Mouse (Mus musculus): Measurements from ENCODE around the gene Brsk2. TPM values are rescaled to one million over a fixed set of nuclear protein-coding genes. Genes with fewer than 3 reads are reported as not detected.

Gene Brsk2
- polyA plus RNA-seq, 1 experiment from 2014 or later, result 18.6 TPM

- Histone ChIP-seq H3K4me3 (no peak overlapping the region), H3K27me3 (peaks cover 8% of the 10 kb centered on the region; the same call in 1 of the 2 replicates), H3K27ac (no peak overlapping the region), H3K4me1 (peaks cover 29% of the 10 kb centered on the region), H3K9me3 (replicated peaks) (no peaks in the 10 kb centered on the region), H3K4me2 (replicated peaks) (no peak overlapping the region), H3K36me3 (no peaks in the 10 kb centered on the region), H3K9ac (no peak overlapping the region)
- WGBS, result 80% methylated on average over 5 of the region's 5 CpGs
- no peak for ATAC-seq (ENCODE audit: low FRiP score)
Observed at GRCm38 (mm10) chr7:141943444-141943843, 6.1 kb upstream of the Brsk2 start.

GRCm38 (mm10) chr7:141945927-141946326 is 3.6 kb upstream of the Brsk2 start:
- peak; percentile 33; the same call in 1 of the 2 replicates for ATAC-seq (ENCODE audit: low FRiP score)
- H3K4me1 ChIP-seq, result peaks cover 38% of the 10 kb centered on the region
- H3K36me3 ChIP-seq, result no peaks in the 10 kb centered on the region
- H3K4me3 ChIP-seq, result no peak overlapping the region
- no peaks in the 10 kb centered on the region for H3K9me3 ChIP-seq (replicated peaks)
- H3K9ac ChIP-seq, result peak overlapping the region; percentile 39; the same call in 1 of the 2 replicates
- WGBS, result 19% methylated on average over 7 of the region's 7 CpGs
- peak overlapping the region; percentile 31 for H3K4me2 ChIP-seq (replicated peaks)
- peak overlapping the region; percentile 70 for H3K27ac ChIP-seq
- peaks cover 17% of the 10 kb centered on the region for H3K27me3 ChIP-seq

- Histone ChIP-seq H3K4me2 (replicated peaks) (no peak overlapping the region), H3K27me3 (peaks cover 27% of the 10 kb centered on the region), H3K9me3 (replicated peaks) (no peaks in the 10 kb centered on the region), H3K4me1 (peaks cover 52% of the 10 kb centered on the region), H3K9ac (no peak overlapping the region), H3K27ac (no peak overlapping the region), H3K36me3 (peaks cover 5% of the 10 kb centered on the region; the same call in 1 of the 2 replicates), H3K4me3 (no peak overlapping the region)
- no peak for ATAC-seq (ENCODE audit: low FRiP score)
Observed at GRCm38 (mm10) chr7:141947512-141947911, 2.0 kb upstream of the Brsk2 start.

GRCm38 (mm10) chr7:141948045-141948444 is 1.5 kb upstream of the Brsk2 start:
- no peak for ATAC-seq (ENCODE audit: low FRiP score)
- H3K4me3 ChIP-seq, result 0 out of 2 replicates have a peak overlapping the region, but pooled peaks have one; percentile 90
- no peaks in the 10 kb centered on the region for H3K9me3 ChIP-seq (replicated peaks)
- peak overlapping the region; percentile 71 for H3K4me2 ChIP-seq (replicated peaks)
- H3K27me3 ChIP-seq, result peaks cover 27% of the 10 kb centered on the region
- H3K9ac ChIP-seq, result no peak overlapping the region; the same call in 1 of the 2 replicates
- H3K36me3 ChIP-seq, result peaks cover 6% of the 10 kb centered on the region; the same call in 1 of the 2 replicates
- H3K4me1 ChIP-seq, result peaks cover 57% of the 10 kb centered on the region
- WGBS, result 88% methylated on average over 1 of the region's 1 CpGs
- no peak overlapping the region for H3K27ac ChIP-seq

GRCm38 (mm10) chr7:141949799-141950103 is 200 bp downstream of the Brsk2 start:
- Histone ChIP-seq H3K9ac (peak overlapping the region; percentile 99), H3K9me3 (replicated peaks) (no peaks in the 10 kb centered on the region), H3K36me3 (peaks cover 6% of the 10 kb centered on the region; the same call in 1 of the 2 replicates), H3K4me2 (replicated peaks) (peak overlapping the region; percentile 71), H3K4me3 (peak overlapping the region; percentile 90), H3K4me1 (peaks cover 69% of the 10 kb centered on the region), H3K27me3 (peaks cover 27% of the 10 kb centered on the region), H3K27ac (peak overlapping the region; percentile 99)
- ATAC-seq (ENCODE audit: low FRiP score), result peak; percentile 42
- 0% methylated on average over 29 of the region's 54 CpGs for WGBS

- H3K9me3 ChIP-seq (replicated peaks), result no peaks in the 10 kb centered on the region
- ATAC-seq (ENCODE audit: low FRiP score), result peak; percentile 59
- H3K27me3 ChIP-seq, result peaks cover 27% of the 10 kb centered on the region
- H3K4me3 ChIP-seq, result peak overlapping the region; percentile 90
- H3K36me3 ChIP-seq, result peaks cover 6% of the 10 kb centered on the region; the same call in 1 of the 2 replicates
- under 1% methylated on average over 73 of the region's 84 CpGs for WGBS
- H3K4me2 ChIP-seq (replicated peaks), result peak overlapping the region; percentile 71
- peaks cover 75% of the 10 kb centered on the region for H3K4me1 ChIP-seq
- H3K9ac ChIP-seq, result peak overlapping the region; percentile 99
- H3K27ac ChIP-seq, result peak overlapping the region; percentile 99
Observed at GRCm38 (mm10) chr7:141950104-141951013, 808 bp downstream of the Brsk2 start.

GRCm38 (mm10) chr7:141951821-141952220 is 2.3 kb downstream of the Brsk2 start:
- Histone ChIP-seq H3K27ac (no peak overlapping the region), H3K4me1 (peaks cover 79% of the 10 kb centered on the region), H3K9ac (peak overlapping the region; percentile 99), H3K36me3 (peaks cover 6% of the 10 kb centered on the region; the same call in 1 of the 2 replicates), H3K4me3 (peak overlapping the region; percentile 90), H3K9me3 (replicated peaks) (no peaks in the 10 kb centered on the region), H3K27me3 (peaks cover 27% of the 10 kb centered on the region), H3K4me2 (replicated peaks) (peak overlapping the region; percentile 71)
- 93% methylated on average over 4 of the region's 4 CpGs for WGBS
- ATAC-seq (ENCODE audit: low FRiP score), result no peak

GRCm38 (mm10) chr7:141952920-141953319 is 3.4 kb downstream of the Brsk2 start:
- Histone ChIP-seq H3K9ac (no peak overlapping the region), H3K36me3 (peaks cover 6% of the 10 kb centered on the region; the same call in 1 of the 2 replicates), H3K27me3 (peaks cover 23% of the 10 kb centered on the region), H3K4me1 (peaks cover 82% of the 10 kb centered on the region), H3K4me3 (no peak overlapping the region), H3K27ac (no peak overlapping the region), H3K4me2 (replicated peaks) (no peak overlapping the region), H3K9me3 (replicated peaks) (no peaks in the 10 kb centered on the region)
- WGBS, result 80% methylated on average over 4 of the region's 4 CpGs
- ATAC-seq (ENCODE audit: low FRiP score), result no peak

- Histone ChIP-seq H3K9ac (no peak overlapping the region), H3K4me1 (peaks cover 80% of the 10 kb centered on the region), H3K4me2 (replicated peaks) (0 out of 2 replicates have a peak overlapping the region, but pooled peaks have one; percentile 6), H3K4me3 (no peak overlapping the region), H3K27me3 (peaks cover 19% of the 10 kb centered on the region), H3K27ac (0 out of 2 replicates have a peak overlapping the region, but pooled peaks have one; percentile 17), H3K9me3 (replicated peaks) (no peaks in the 10 kb centered on the region), H3K36me3 (peaks cover 6% of the 10 kb centered on the region; the same call in 1 of the 2 replicates)
- WGBS, result 84% methylated on average over 6 of the region's 6 CpGs
- no peak for ATAC-seq (ENCODE audit: low FRiP score)
Observed at GRCm38 (mm10) chr7:141953616-141954015, 4.1 kb downstream of the Brsk2 start.

- Histone ChIP-seq H3K4me3 (no peak overlapping the region), H3K4me1 (peaks cover 92% of the 10 kb centered on the region), H3K4me2 (replicated peaks) (no peak overlapping the region; the same call in 1 of the 2 replicates), H3K27ac (peak overlapping the region; percentile 30; the same call in 1 of the 2 replicates), H3K9ac (no peak overlapping the region), H3K27me3 (peaks cover 11% of the 10 kb centered on the region), H3K36me3 (peaks cover 6% of the 10 kb centered on the region; the same call in 1 of the 2 replicates), H3K9me3 (replicated peaks) (no peaks in the 10 kb centered on the region)
- WGBS, result 71% methylated on average over 5 of the region's 5 CpGs
- no peak for ATAC-seq (ENCODE audit: low FRiP score)
Observed at GRCm38 (mm10) chr7:141955565-141956173, 6.1 kb downstream of the Brsk2 start.

GRCm38 (mm10) chr7:141956174-141956566 is 6.6 kb downstream of the Brsk2 start:
- ATAC-seq (ENCODE audit: low FRiP score), result no peak
- Histone ChIP-seq H3K36me3 (peaks cover 6% of the 10 kb centered on the region; the same call in 1 of the 2 replicates), H3K9me3 (replicated peaks) (no peaks in the 10 kb centered on the region), H3K4me2 (replicated peaks) (no peak overlapping the region), H3K4me3 (no peak overlapping the region), H3K9ac (no peak overlapping the region), H3K27me3 (peaks cover 8% of the 10 kb centered on the region), H3K27ac (0 out of 2 replicates have a peak overlapping the region, but pooled peaks have one; percentile 2), H3K4me1 (peaks cover 95% of the 10 kb centered on the region)
- 70% methylated on average over 8 of the region's 8 CpGs for WGBS

GRCm38 (mm10) chr7:141957524-141958051 is 8.0 kb downstream of the Brsk2 start:
- Histone ChIP-seq H3K4me3 (no peak overlapping the region), H3K36me3 (no peaks in the 10 kb centered on the region), H3K4me1 (peaks cover 96% of the 10 kb centered on the region), H3K9ac (no peak overlapping the region), H3K4me2 (replicated peaks) (no peak overlapping the region), H3K9me3 (replicated peaks) (no peaks in the 10 kb centered on the region), H3K27ac (no peak overlapping the region), H3K27me3 (no peaks in the 10 kb centered on the region)
- ATAC-seq (ENCODE audit: low FRiP score), result no peak
- WGBS, result 86% methylated on average over 4 of the region's 4 CpGs

All from hindbrain, embryonic 12.5 days (tissue).